Mouse (Mus musculus): ENCODE data around the gene Zdhhc25.

GRCm38 (mm10) chr15:88604669-88605414 lies 4.7 kb downstream of the Zdhhc25 start:
- TF ChIP-seq CTCF (IDR thresholded peaks at IDR 0.05; ENCODE audit: insufficient read depth, low read depth, low read length) (no peak), POLR2A (IDR thresholded peaks at IDR 0.05; ENCODE audit: insufficient read depth, low read depth, low read length) (no peak)

All from olfactory bulb, adult 2 months (tissue).